Mouse (Mus musculus) bone marrow macrophage, adult 2 months (primary cell): ENCODE measurements around the gene Fan1.

Experiments used
- CTCF ChIP-seq: IDR thresholded peaks from 2 replicates; pipeline ENCODE4 v1.5.1; 2012; ENCODE audit warnings: low read depth, mild to moderate bottlenecking, low read length, moderate library complexity
- POLR2A ChIP-seq: IDR thresholded peaks from 2 replicates; pipeline ENCODE4 v1.6.1; 2012; ENCODE audit warnings: mild to moderate bottlenecking, low read depth, low read length, borderline replicate concordance

GRCm38 (mm10) chr7:64373147-64373829 is 607 bp downstream of the Fan1 start:
- no peak for TF ChIP-seq POLR2A
- no peak for TF ChIP-seq CTCF
